Mouse (Mus musculus): Measurements from ENCODE around the gene Bcl2l1. TPM values are rescaled to one million over a fixed set of nuclear protein-coding genes. Genes with fewer than 3 reads are reported as not detected.

The Bcl2l1 gene
- polyA plus RNA-seq, 2 experiments: 46.8 to 91.2 TPM

GRCm38 (mm10) chr2:152861891-152862290 lies 30.4 kb upstream of the Bcl2l1 start:
- H3K9ac ChIP-seq (ENCODE audit: low read depth, low read length, severe bottlenecking): no peak overlapping the region
- TF ChIP-seq POLR2A (IDR thresholded peaks at IDR 0.05; ENCODE audit: borderline replicate concordance, extremely low read depth, insufficient read depth, insufficient read length): no peak
- H3K4me1 ChIP-seq (ENCODE audit: control insufficient read depth, insufficient read depth, low read length): no peaks in the 10 kb centered on the region
- DNase-seq (ENCODE audit: low spot score): no peak
- no peak for ATAC-seq (ENCODE audit: low FRiP score, low read depth)
- H3K27ac ChIP-seq (replicated peaks; ENCODE audit: low read depth, low read length): no peak overlapping the region
- WGBS: 83% methylated on average over 1 of the region's 1 CpGs
- H3K27me3 ChIP-seq (ENCODE audit: control insufficient read depth, insufficient read depth, low read length): no peaks in the 10 kb centered on the region
- peaks cover 46% of the 10 kb centered on the region for H3K36me3 ChIP-seq (ENCODE audit: control insufficient read depth, insufficient read depth, low read length)
- no peak overlapping the region for H3K4me2 ChIP-seq (replicated peaks; ENCODE audit: low read depth, low read length, severe bottlenecking)
- no peaks in the 10 kb centered on the region for H3K9me3 ChIP-seq (ENCODE audit: control insufficient read depth, low read length)
- H3K4me3 ChIP-seq (replicated peaks; ENCODE audit: low read length): no peak overlapping the region

GRCm38 (mm10) chr2:152859501-152859900 lies 28.0 kb upstream of the Bcl2l1 start:
- Histone ChIP-seq H3K9ac (ENCODE audit: low read depth, low read length, severe bottlenecking) (no peak overlapping the region), H3K27ac (replicated peaks; ENCODE audit: low read depth, low read length) (no peak overlapping the region), H3K4me3 (replicated peaks; ENCODE audit: low read length) (no peak overlapping the region), H3K27me3 (ENCODE audit: control insufficient read depth, insufficient read depth, low read length) (no peaks in the 10 kb centered on the region), H3K9me3 (ENCODE audit: control insufficient read depth, low read length) (no peaks in the 10 kb centered on the region), H3K4me1 (ENCODE audit: control insufficient read depth, insufficient read depth, low read length) (no peaks in the 10 kb centered on the region), H3K36me3 (ENCODE audit: control insufficient read depth, insufficient read depth, low read length) (peaks cover 50% of the 10 kb centered on the region), H3K4me2 (replicated peaks; ENCODE audit: low read depth, low read length, severe bottlenecking) (no peak overlapping the region)
- no peak for ATAC-seq (ENCODE audit: low FRiP score, low read depth)
- DNase-seq (ENCODE audit: low spot score): no peak
- no peak for TF ChIP-seq POLR2A (IDR thresholded peaks at IDR 0.05; ENCODE audit: borderline replicate concordance, extremely low read depth, insufficient read depth, insufficient read length)
- WGBS: 78% methylated on average over 3 of the region's 3 CpGs

- Histone ChIP-seq H3K4me3 (replicated peaks; ENCODE audit: low read length) (peak overlapping the region; percentile 84), H3K9me3 (ENCODE audit: control insufficient read depth, low read length) (no peaks in the 10 kb centered on the region), H3K4me2 (replicated peaks; ENCODE audit: low read depth, low read length, severe bottlenecking) (peak overlapping the region; percentile 60), H3K9ac (ENCODE audit: low read depth, low read length, severe bottlenecking) (peak overlapping the region; percentile 64), H3K27ac (replicated peaks; ENCODE audit: low read depth, low read length) (peak overlapping the region; percentile 65; the same call in 1 of the 2 replicates), H3K27me3 (ENCODE audit: control insufficient read depth, insufficient read depth, low read length) (no peaks in the 10 kb centered on the region), H3K36me3 (ENCODE audit: control insufficient read depth, insufficient read depth, low read length) (peaks cover 7% of the 10 kb centered on the region; the same call in 1 of the 2 replicates), H3K4me1 (ENCODE audit: control insufficient read depth, insufficient read depth, low read length) (peaks cover 10% of the 10 kb centered on the region)
- TF ChIP-seq POLR2A (IDR thresholded peaks at IDR 0.05; ENCODE audit: borderline replicate concordance, extremely low read depth, insufficient read depth, insufficient read length): no peak
- no peak for DNase-seq (ENCODE audit: low spot score)
- ATAC-seq (ENCODE audit: low FRiP score, low read depth): no peak
- 11% methylated on average over 2 of the region's 2 CpGs for WGBS
These were observed 16.9 kb upstream of the Bcl2l1 start for GRCm38 (mm10) chr2:152848466-152848865.

- peak; percentile 26; the same call in 1 of the 2 replicates for TF ChIP-seq POLR2A (IDR thresholded peaks at IDR 0.05; ENCODE audit: borderline replicate concordance, extremely low read depth, insufficient read depth, insufficient read length)
- Histone ChIP-seq H3K27ac (replicated peaks; ENCODE audit: low read depth, low read length) (peak within 1 kb of the TSS; percentile 65), H3K27me3 (ENCODE audit: control insufficient read depth, insufficient read depth, low read length) (no peaks in the 10 kb centered on the region), H3K4me2 (replicated peaks; ENCODE audit: low read depth, low read length, severe bottlenecking) (peak within 1 kb of the TSS; percentile 60), H3K9ac (ENCODE audit: low read depth, low read length, severe bottlenecking) (peak within 1 kb of the TSS; percentile 64), H3K4me3 (replicated peaks; ENCODE audit: low read length) (peak within 1 kb of the TSS; percentile 84), H3K36me3 (ENCODE audit: control insufficient read depth, insufficient read depth, low read length) (0 out of 2 replicates have a peak, but pooled peaks cover 2% of the 10 kb centered on the region), H3K4me1 (ENCODE audit: control insufficient read depth, insufficient read depth, low read length) (peaks cover 10% of the 10 kb centered on the region), H3K9me3 (ENCODE audit: control insufficient read depth, low read length) (no peaks in the 10 kb centered on the region)
- DNase-seq (ENCODE audit: low spot score) (peak; percentile 99), ATAC-seq (ENCODE audit: low FRiP score, low read depth) (peak; percentile 100)
- WGBS: under 1% methylated on average over 34 of the region's 34 CpGs
These were observed 16.3 kb upstream of the Bcl2l1 start, which contains the start of gene Tpx2 for GRCm38 (mm10) chr2:152847815-152848302. Tpx2 (plus strand) TSS chr2:152847964.

GRCm38 (mm10) chr2:152847057-152847814 lies 15.7 kb upstream of the Bcl2l1 start:
- TF ChIP-seq POLR2A (IDR thresholded peaks at IDR 0.05; ENCODE audit: borderline replicate concordance, extremely low read depth, insufficient read depth, insufficient read length): no peak
- no peaks in the 10 kb centered on the region for H3K27me3 ChIP-seq (ENCODE audit: control insufficient read depth, insufficient read depth, low read length)
- ATAC-seq (ENCODE audit: low FRiP score, low read depth): no peak
- peak overlapping the region; percentile 38 for H3K4me2 ChIP-seq (replicated peaks; ENCODE audit: low read depth, low read length, severe bottlenecking)
- H3K4me3 ChIP-seq (replicated peaks; ENCODE audit: low read length): peak overlapping the region; percentile 84
- 19% methylated on average over 3 of the region's 3 CpGs for WGBS
- peaks cover 10% of the 10 kb centered on the region for H3K4me1 ChIP-seq (ENCODE audit: control insufficient read depth, insufficient read depth, low read length)
- no peaks in the 10 kb centered on the region for H3K9me3 ChIP-seq (ENCODE audit: control insufficient read depth, low read length)
- H3K27ac ChIP-seq (replicated peaks; ENCODE audit: low read depth, low read length): no peak overlapping the region
- no peaks in the 10 kb centered on the region for H3K36me3 ChIP-seq (ENCODE audit: control insufficient read depth, insufficient read depth, low read length)
- no peak for DNase-seq (ENCODE audit: low spot score)
- H3K9ac ChIP-seq (ENCODE audit: low read depth, low read length, severe bottlenecking): no peak overlapping the region

All from limb, embryonic 14.5 days (tissue).